Mouse (Mus musculus) embryonic fibroblast, embryonic 13.5 days (primary cell): ENCODE data around the gene Tuba3a.

Experiments used
- CTCF ChIP-seq: IDR thresholded peaks from 2 replicates; pipeline ENCODE4 v1.5.1; 2011; ENCODE audit warnings: mild to moderate bottlenecking, control low read depth, low read length, moderate library complexity, borderline replicate concordance; ENCODE audit not compliant: insufficient read depth
- POLR2A ChIP-seq: IDR thresholded peaks from 2 replicates; pipeline ENCODE4 v1.6.1; 2011; ENCODE audit warnings: low read depth, mild to moderate bottlenecking, control low read depth, low read length, moderate library complexity

- TF ChIP-seq POLR2A = no peak
- no peak for TF ChIP-seq CTCF
Observed at GRCm38 (mm10) chr6:125234520-125234828, 51.4 kb downstream of the Tuba3a start.
